Comparison of ENCODE assay signal across 8 mouse cellular contexts in the genomic region with DNA sequence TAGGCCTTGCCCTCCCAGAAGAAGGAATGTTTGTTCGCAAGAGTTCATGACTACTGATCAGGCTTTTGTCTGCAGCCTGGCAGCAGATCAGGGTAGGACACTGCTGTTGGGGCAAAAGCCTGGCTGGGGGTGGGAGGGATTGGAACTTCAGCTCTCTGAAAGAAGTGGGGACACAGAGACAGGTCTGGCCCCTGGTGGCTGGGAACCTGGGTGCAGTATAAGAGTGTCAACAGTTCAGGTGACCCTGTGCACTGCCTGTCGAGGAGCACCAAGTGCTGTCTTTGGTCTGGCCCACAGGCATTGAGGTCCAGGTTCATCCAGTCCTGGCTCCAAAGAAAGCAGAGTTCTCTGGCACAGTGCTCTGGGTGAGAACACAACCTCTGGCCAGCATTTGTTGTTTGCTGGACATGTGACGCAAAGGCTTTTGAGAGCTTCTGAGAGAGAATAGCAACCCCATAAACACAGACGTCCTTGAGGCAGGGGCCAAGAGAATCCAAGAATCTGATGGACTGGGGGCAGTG.
DNase-seq lines count a peak whose midpoint lies in the region; ATAC-seq and TF ChIP-seq lines count a peak whose summit lies in the region.

No protein-coding gene starts in this region.

- DNase-seq in heart, adult 11 months = peak; percentile 99
- peak; percentile 16 for DNase-seq in urinary bladder, postnatal 14 days (ENCODE audit: low spot score)
- DNase-seq in urinary bladder, postnatal 4 days (ENCODE audit: low spot score in 2 of 2) = no peak
- peak; percentile 59 to 75 for DNase-seq in layer of hippocampus, adult 8-10 months (ENCODE audit: low spot score in 2 of 2)
- DNase-seq in natural killer cell, adult 2 months (ENCODE audit: low spot score in 2 of 2) = no peak

- no peak overlapping the region for H3K4me2 ChIP-seq in heart, embryonic 11.5 days
- no peak overlapping the region for H3K4me2 ChIP-seq in intestine, embryonic 15.5 days (replicated peaks)

- H3K9ac ChIP-seq in heart, embryonic 11.5 days (ENCODE audit: low read depth, low read length) = no peak overlapping the region
- no peak overlapping the region for H3K9ac ChIP-seq in intestine, embryonic 15.5 days

- no peak for ATAC-seq in heart, embryonic 11.5 days (replicated peaks; ENCODE audit: insufficient number of reproducible peaks, low FRiP score, low TSS enrichment)
- no peak for ATAC-seq in intestine, embryonic 15.5 days

- H3K4me1 ChIP-seq in heart, embryonic 11.5 days (ENCODE audit: control insufficient read depth, insufficient read depth, low read length) = peaks cover 19% of the 10 kb centered on the region
- H3K4me1 ChIP-seq in olfactory bulb, adult 2 months (ENCODE audit: control insufficient read depth, insufficient read depth, low read length) = peaks cover 31% of the 10 kb centered on the region
- H3K4me1 ChIP-seq in intestine, embryonic 15.5 days (replicated peaks) = 0 out of 2 replicates have a peak, but pooled peaks cover 7% of the 10 kb centered on the region

- no peaks in the 10 kb centered on the region for H3K27me3 ChIP-seq in heart, embryonic 11.5 days (ENCODE audit: control insufficient read depth, insufficient read depth, low read length)
- H3K27me3 ChIP-seq in intestine, embryonic 15.5 days (replicated peaks) = no peaks in the 10 kb centered on the region

- H3K36me3 ChIP-seq in heart, embryonic 11.5 days (ENCODE audit: control insufficient read depth, insufficient read depth, low read length) = no peaks in the 10 kb centered on the region
- H3K36me3 ChIP-seq in intestine, embryonic 15.5 days = no peaks in the 10 kb centered on the region

- H3K9me3 ChIP-seq in heart, embryonic 11.5 days (replicated peaks; ENCODE audit: control insufficient read depth, low read length) = no peaks in the 10 kb centered on the region
- H3K9me3 ChIP-seq in intestine, embryonic 15.5 days = no peaks in the 10 kb centered on the region

- WGBS in heart, embryonic 11.5 days (ENCODE audit: insufficient replicate concordance) = 62% methylated on average over 4 of the region's 4 CpGs
- 29% methylated on average over 4 of the region's 4 CpGs for WGBS in olfactory bulb, adult 2 months
- WGBS in intestine, embryonic 15.5 days = 67% methylated on average over 4 of the region's 4 CpGs

- no peak overlapping the region for H3K27ac ChIP-seq in heart, embryonic 11.5 days (ENCODE audit: low read depth, low read length)
- peak overlapping the region; percentile 69 for H3K27ac ChIP-seq in olfactory bulb, adult 2 months (ENCODE audit: insufficient read depth, low read depth, low read length)
- H3K27ac ChIP-seq in intestine, embryonic 15.5 days = no peak overlapping the region

- no peak for TF ChIP-seq CTCF in olfactory bulb, adult 2 months (IDR thresholded peaks at IDR 0.05; ENCODE audit: insufficient read depth, low read depth, low read length)

- TF ChIP-seq POLR2A in olfactory bulb, adult 2 months (IDR thresholded peaks at IDR 0.05; ENCODE audit: insufficient read depth, low read depth, low read length) = no peak

- no peak overlapping the region for H3K4me3 ChIP-seq in heart, embryonic 11.5 days (ENCODE audit: low read depth, low read length)
- no peak overlapping the region for H3K4me3 ChIP-seq in olfactory bulb, adult 2 months (ENCODE audit: insufficient read depth, low read depth, low read length)
- H3K4me3 ChIP-seq in intestine, embryonic 15.5 days (replicated peaks) = no peak overlapping the region

Comparison
In these comparisons a context has a peak if more than half of its experiments do, and no peak if none do; other contexts are left out.
1. DNase-seq: peak in heart, adult 11 months (single experiment), urinary bladder, postnatal 14 days (single experiment) and layer of hippocampus, adult 8-10 months (2 of 2); none in urinary bladder, postnatal 4 days (0 of 2) and natural killer cell, adult 2 months (0 of 2).